Mouse (Mus musculus): ENCODE results near the gene Mpst. TPM values are rescaled to one million over a fixed set of nuclear protein-coding genes. Genes with fewer than 3 reads are reported as not detected.
A peak's percentile ranks its signal among the peaks of the same experiment; 100 is the strongest.

The Mpst gene
- polyA plus RNA-seq, 1 experiment from 2014 or later: 4.2 TPM

- 4% methylated on average over 45 of the region's 52 CpGs for WGBS (ENCODE audit: insufficient replicate concordance)
These were observed 22.3 kb downstream of the Mpst start, which contains the start of gene Kctd17 for GRCm38 (mm10) chr15:78428391-78429138. Gene Kctd17 (plus strand): TSS chr15:78428564.

DNA sequence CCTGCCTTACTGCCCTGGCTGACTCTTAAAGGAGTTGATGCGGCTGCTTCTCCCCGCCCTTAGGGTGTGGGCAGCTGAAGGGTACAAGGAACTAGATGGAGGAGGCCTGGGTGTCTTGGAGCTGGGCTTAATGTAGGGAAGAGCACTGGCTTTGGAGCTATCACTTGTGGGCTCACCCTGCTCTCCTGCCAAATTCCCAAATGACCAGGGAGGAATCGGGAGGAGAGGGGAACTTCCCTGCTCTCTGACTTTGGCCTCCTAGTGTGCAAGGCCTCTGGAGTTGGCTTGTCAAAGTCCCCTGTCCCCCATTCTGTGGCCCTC, 22.9 kb downstream of the Mpst start:
- H3K36me3 ChIP-seq: no peaks in the 10 kb centered on the region
- peaks cover 17% of the 10 kb centered on the region for H3K4me1 ChIP-seq (replicated peaks)
- H3K9me3 ChIP-seq (replicated peaks): no peaks in the 10 kb centered on the region
- H3K27me3 ChIP-seq: peaks cover 64% of the 10 kb centered on the region
- ATAC-seq (ENCODE audit: low read depth) (no peak), DNase-seq (no peak)
- H3K9ac ChIP-seq: peak overlapping the region; percentile 39
- no peak overlapping the region for H3K27ac ChIP-seq
- H3K4me2 ChIP-seq: peak overlapping the region; percentile 59
- WGBS (ENCODE audit: insufficient replicate concordance): 31% methylated on average over 3 of the region's 3 CpGs
- H3K4me3 ChIP-seq (replicated peaks): peak overlapping the region; percentile 49

More at GRCm38 (mm10) chr15:78428391-78429138, 22.3 kb downstream of the Mpst start, which contains the start of gene Kctd17:
- peaks cover 67% of the 10 kb centered on the region for H3K27me3 ChIP-seq
- peak; percentile 29 for ATAC-seq (ENCODE audit: low read depth)
- peak within 1 kb of the TSS; percentile 49 for H3K4me3 ChIP-seq (replicated peaks)
- no peaks in the 10 kb centered on the region for H3K36me3 ChIP-seq
- no peak within 1 kb of the TSS for H3K27ac ChIP-seq
- peak within 1 kb of the TSS; percentile 59 for H3K4me2 ChIP-seq
- no peak for DNase-seq
- peak within 1 kb of the TSS; percentile 39 for H3K9ac ChIP-seq
- peaks cover 17% of the 10 kb centered on the region for H3K4me1 ChIP-seq (replicated peaks)
- no peaks in the 10 kb centered on the region for H3K9me3 ChIP-seq (replicated peaks)

GRCm38 (mm10) chr15:78429871-78430622, 23.8 kb downstream of the Mpst start:
- 45% methylated on average over 13 of the region's 13 CpGs for WGBS (ENCODE audit: insufficient replicate concordance)
- no peak for ATAC-seq (ENCODE audit: low read depth)
- Histone ChIP-seq H3K9ac (no peak overlapping the region), H3K27me3 (peaks cover 57% of the 10 kb centered on the region), H3K4me1 (replicated peaks) (peaks cover 15% of the 10 kb centered on the region), H3K36me3 (no peaks in the 10 kb centered on the region), H3K4me2 (peak overlapping the region; percentile 59; the same call in 1 of the 2 replicates), H3K27ac (peak overlapping the region; percentile 4), H3K4me3 (replicated peaks) (no peak overlapping the region), H3K9me3 (replicated peaks) (no peaks in the 10 kb centered on the region)
- no peak for DNase-seq

DNA sequence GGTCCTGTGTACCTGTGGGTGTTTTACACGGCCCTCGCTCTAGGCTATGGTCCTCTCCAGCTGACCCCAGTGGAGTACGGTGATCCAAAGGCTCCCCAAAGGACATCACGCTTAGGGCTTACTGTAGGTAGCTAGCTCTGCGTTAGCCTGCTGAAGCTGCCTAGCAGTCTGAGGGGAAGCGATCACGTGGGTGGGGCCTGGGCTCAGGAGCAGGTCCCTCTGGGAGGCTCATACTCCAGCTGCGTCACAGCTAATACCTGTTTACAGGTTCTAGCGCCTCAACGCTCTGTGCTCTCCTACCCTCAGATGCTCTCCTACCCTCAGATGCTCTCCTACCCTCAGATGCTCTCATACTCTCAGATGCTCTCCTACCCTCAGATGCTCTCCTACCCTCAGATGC, 24.7 kb downstream of the Mpst start:
- H3K36me3 ChIP-seq: no peaks in the 10 kb centered on the region
- H3K4me2 ChIP-seq: no peak overlapping the region
- H3K27ac ChIP-seq: no peak overlapping the region
- H3K9ac ChIP-seq: no peak overlapping the region
- H3K27me3 ChIP-seq: peaks cover 57% of the 10 kb centered on the region
- no peak for ATAC-seq (ENCODE audit: low read depth)
- peaks cover 17% of the 10 kb centered on the region for H3K4me1 ChIP-seq (replicated peaks)
- DNase-seq: no peak
- 81% methylated on average over 10 of the region's 10 CpGs for WGBS (ENCODE audit: insufficient replicate concordance)
- no peak overlapping the region for H3K4me3 ChIP-seq (replicated peaks)
- H3K9me3 ChIP-seq (replicated peaks): no peaks in the 10 kb centered on the region

DNA sequence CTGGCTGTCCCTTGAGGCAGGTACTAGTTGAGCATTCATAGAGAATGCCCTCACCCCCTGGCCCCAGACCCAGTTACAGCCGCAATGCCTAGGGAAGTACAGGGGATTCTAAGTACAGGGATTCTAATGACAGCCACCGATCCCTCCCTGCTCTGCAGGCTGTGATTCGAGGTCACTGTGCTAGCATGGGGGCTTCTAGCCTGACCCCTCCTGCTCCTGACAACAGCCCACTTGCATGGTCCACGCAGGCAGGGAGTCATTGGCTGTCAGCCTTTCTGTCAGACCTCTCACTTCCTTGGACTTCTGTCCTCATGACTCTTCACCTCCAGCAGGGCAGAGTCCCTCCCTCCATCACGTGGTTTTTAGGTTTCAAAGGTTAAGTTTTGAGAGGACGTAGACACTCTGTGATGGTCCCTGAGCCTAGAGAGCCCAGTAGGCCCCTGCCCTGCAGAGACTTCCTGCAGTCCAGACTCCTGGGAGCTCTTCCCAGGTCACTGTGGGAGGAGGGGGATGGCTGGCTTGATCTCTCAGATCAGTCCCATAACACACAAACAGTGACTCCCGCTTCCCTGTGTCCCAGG, 25.4 kb downstream of the Mpst start:
- peaks cover 20% of the 10 kb centered on the region for H3K4me1 ChIP-seq (replicated peaks)
- H3K4me2 ChIP-seq: no peak overlapping the region
- no peak overlapping the region for H3K4me3 ChIP-seq (replicated peaks)
- H3K27ac ChIP-seq: peak overlapping the region; percentile 23
- WGBS (ENCODE audit: insufficient replicate concordance): 52% methylated on average over 7 of the region's 7 CpGs
- ATAC-seq (ENCODE audit: low read depth) (peak; percentile 19; the same call in 1 of the 2 replicates), DNase-seq (no peak)
- H3K36me3 ChIP-seq: no peaks in the 10 kb centered on the region
- no peak overlapping the region for H3K9ac ChIP-seq
- no peaks in the 10 kb centered on the region for H3K9me3 ChIP-seq (replicated peaks)
- H3K27me3 ChIP-seq: peaks cover 60% of the 10 kb centered on the region

- 38% methylated on average over 6 of the region's 6 CpGs for WGBS (ENCODE audit: insufficient replicate concordance)
- Histone ChIP-seq H3K27me3 (peaks cover 48% of the 10 kb centered on the region), H3K27ac (no peak overlapping the region), H3K9ac (no peak overlapping the region), H3K4me2 (no peak overlapping the region), H3K9me3 (replicated peaks) (no peaks in the 10 kb centered on the region), H3K4me1 (replicated peaks) (peaks cover 38% of the 10 kb centered on the region), H3K4me3 (replicated peaks) (no peak overlapping the region), H3K36me3 (no peaks in the 10 kb centered on the region)
- DNase-seq (no peak), ATAC-seq (ENCODE audit: low read depth) (no peak)
These were observed 28.8 kb downstream of the Mpst start for GRCm38 (mm10) chr15:78434896-78435520.

GRCm38 (mm10) chr15:78435681-78436080, 29.5 kb downstream of the Mpst start:
- Histone ChIP-seq H3K27ac (no peak overlapping the region), H3K9ac (no peak overlapping the region), H3K27me3 (peaks cover 42% of the 10 kb centered on the region), H3K4me2 (no peak overlapping the region), H3K4me1 (replicated peaks) (peaks cover 38% of the 10 kb centered on the region), H3K4me3 (replicated peaks) (no peak overlapping the region), H3K36me3 (no peaks in the 10 kb centered on the region), H3K9me3 (replicated peaks) (no peaks in the 10 kb centered on the region)
- ATAC-seq (ENCODE audit: low read depth) (no peak), DNase-seq (no peak)
- 70% methylated on average over 11 of the region's 11 CpGs for WGBS (ENCODE audit: insufficient replicate concordance)

DNA sequence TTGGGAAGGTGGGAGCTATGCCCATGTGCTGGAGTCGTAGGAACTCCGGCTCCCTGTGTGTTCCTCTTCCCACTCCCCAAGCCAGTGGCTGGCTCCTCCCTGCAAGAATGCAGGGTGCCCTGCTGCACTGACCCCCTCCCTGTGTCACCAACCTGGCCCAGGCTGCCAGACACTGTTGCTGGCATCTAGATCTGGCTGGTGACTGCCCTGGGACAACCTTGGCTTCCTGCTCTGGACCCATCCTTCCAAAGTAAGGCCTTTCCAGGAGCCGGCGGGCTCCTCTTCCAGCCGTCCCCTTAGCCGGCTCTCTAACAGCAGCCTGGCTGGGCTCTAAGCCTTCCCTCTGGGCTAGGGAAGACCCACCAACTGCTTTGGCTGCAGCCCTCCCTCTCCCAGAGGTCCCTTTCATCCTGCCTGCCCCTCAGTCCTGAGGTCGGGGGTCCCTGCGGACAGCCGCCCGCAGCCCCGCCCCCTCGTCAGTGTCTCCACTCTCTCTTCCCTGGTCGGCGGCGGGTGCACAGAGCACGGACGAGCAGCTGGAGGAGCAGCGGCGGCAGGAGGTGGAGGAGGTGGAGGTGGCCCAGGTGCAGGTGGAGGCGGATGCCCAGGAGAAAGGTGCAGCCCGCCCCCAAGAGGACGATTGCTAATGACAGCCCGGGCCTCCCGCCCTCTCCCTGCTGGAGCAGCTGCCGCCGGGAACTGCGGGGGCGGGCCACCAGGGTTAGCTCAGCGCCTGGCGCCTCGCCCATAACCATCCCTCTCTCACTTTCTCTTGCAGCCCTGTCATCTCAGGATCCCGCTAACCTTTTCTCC, 30.4 kb downstream of the Mpst start:
- Histone ChIP-seq H3K27ac (no peak overlapping the region), H3K4me1 (replicated peaks) (peaks cover 31% of the 10 kb centered on the region), H3K9ac (no peak overlapping the region), H3K27me3 (peaks cover 42% of the 10 kb centered on the region), H3K4me2 (peak overlapping the region; percentile 54), H3K4me3 (replicated peaks) (no peak overlapping the region; the same call in 1 of the 2 replicates), H3K36me3 (no peaks in the 10 kb centered on the region), H3K9me3 (replicated peaks) (no peaks in the 10 kb centered on the region)
- peak; percentile 32 for ATAC-seq (ENCODE audit: low read depth)
- no peak for DNase-seq
- 23% methylated on average over 32 of the region's 32 CpGs for WGBS (ENCODE audit: insufficient replicate concordance)

DNA sequence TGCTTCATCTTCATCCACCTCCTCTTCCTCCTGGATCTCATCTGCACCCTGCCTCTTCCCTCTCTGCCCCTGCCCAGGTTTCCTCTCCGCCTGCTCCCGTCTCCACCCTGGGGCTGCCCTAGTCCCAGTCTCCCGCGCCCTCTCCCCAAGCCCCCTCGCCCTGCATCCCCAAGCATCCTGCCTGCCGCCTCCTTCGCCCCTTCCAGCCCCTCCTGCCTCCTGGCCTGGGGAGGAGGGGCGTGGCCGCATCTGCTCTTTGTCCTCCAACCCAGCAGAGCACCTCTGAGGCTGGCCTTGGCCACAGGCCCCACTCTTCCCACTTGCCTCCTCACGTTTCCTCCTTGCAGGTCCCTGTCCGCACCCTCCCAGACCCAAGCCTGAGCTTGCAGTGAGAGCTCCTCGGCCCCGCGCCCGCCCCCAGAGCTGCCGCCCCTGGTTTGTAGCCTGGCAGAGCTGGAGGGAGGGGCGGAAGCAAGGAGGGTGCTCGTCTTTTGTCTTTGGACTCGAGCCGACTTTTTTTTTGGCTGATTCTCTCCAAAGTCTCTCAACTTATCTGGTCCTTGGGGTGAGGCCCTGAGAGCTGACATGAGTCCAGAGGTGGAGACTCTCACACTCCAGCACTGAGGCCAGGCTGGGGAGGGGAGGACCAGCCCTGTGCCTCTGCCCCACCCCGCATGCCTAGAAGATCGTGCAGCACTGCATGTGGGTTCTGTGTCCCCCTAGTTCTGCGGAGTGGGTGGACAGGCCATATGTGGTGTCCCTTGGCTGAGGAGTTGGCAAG, 31.2 kb downstream of the Mpst start:
- Histone ChIP-seq H3K9ac (no peak overlapping the region), H3K27me3 (peaks cover 42% of the 10 kb centered on the region), H3K4me2 (peak overlapping the region; percentile 54), H3K4me1 (replicated peaks) (peaks cover 26% of the 10 kb centered on the region), H3K27ac (peak overlapping the region; percentile 59), H3K36me3 (peaks cover 6% of the 10 kb centered on the region; the same call in 1 of the 2 replicates), H3K9me3 (replicated peaks) (no peaks in the 10 kb centered on the region), H3K4me3 (replicated peaks) (no peak overlapping the region)
- DNase-seq: no peak
- 43% methylated on average over 23 of the region's 23 CpGs for WGBS (ENCODE audit: insufficient replicate concordance)
- no peak; the same call in 1 of the 2 replicates for ATAC-seq (ENCODE audit: low read depth)

GRCm38 (mm10) chr15:78438018-78438394, 31.8 kb downstream of the Mpst start:
- Histone ChIP-seq H3K4me3 (replicated peaks) (no peak overlapping the region), H3K9ac (no peak overlapping the region), H3K27ac (no peak overlapping the region; the same call in 1 of the 2 replicates), H3K36me3 (peaks cover 6% of the 10 kb centered on the region; the same call in 1 of the 2 replicates), H3K4me1 (replicated peaks) (peaks cover 26% of the 10 kb centered on the region), H3K9me3 (replicated peaks) (no peaks in the 10 kb centered on the region), H3K4me2 (no peak overlapping the region), H3K27me3 (peaks cover 42% of the 10 kb centered on the region)
- DNase-seq (no peak), ATAC-seq (ENCODE audit: low read depth) (no peak)
- 50% methylated on average over 4 of the region's 4 CpGs for WGBS (ENCODE audit: insufficient replicate concordance)

Measured in liver, embryonic 13.5 days (tissue).